Mouse (Mus musculus) spleen, postnatal 4 days (tissue): Measurements from ENCODE around the gene Hjurp.

Source experiments
- DNase-seq, 2 experiments: peaks; one replicate each; pipeline ENCODE4 v3.0.0; 2022; ENCODE audit warnings: low spot score in 2 of 2

Hjurp gene

GRCm38 (mm10) chr1:88298686-88299528 lies 21.5 kb upstream of the Hjurp start:
- DNase-seq: peak in 1 of 2 experiments; percentile 61

DNA sequence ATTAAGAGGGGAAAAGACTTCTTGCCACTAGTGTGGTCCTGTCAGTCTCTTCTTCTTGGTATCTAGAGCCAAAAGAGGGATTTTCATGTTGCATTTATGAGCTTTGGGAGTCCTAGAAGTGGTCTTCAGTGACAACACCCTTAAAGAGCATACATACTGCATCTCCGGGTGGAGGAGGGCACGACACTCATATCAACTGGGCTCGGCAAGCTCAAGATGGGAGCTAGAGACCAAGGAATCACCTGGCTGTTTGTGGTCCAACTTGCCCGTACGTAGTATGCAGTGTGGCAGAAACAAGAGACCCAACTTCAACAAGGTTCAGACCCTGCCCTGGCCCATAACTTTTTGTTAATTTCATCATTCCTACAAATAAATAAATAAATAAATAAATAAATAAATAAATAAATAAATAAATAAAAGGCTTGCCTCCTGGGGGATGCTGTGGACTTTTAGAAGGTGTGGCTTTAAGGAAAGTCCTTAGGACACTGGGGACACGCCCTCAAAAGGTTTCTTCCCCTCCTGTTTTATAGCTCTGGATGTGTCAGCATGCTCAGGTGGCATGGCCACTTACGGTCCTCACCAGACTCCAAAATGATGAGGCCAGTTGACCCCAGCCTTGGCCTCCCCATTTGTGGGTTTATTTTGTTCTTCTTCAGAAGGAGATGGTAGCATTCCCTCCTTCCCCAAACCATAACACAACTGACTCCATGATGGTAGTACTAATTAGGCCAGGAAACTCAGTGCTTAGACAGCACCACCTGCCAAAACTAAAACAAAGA lies 20.2 kb upstream of the Hjurp start:
- peak in 1 of 2 experiments; percentile 68 for DNase-seq

DNA sequence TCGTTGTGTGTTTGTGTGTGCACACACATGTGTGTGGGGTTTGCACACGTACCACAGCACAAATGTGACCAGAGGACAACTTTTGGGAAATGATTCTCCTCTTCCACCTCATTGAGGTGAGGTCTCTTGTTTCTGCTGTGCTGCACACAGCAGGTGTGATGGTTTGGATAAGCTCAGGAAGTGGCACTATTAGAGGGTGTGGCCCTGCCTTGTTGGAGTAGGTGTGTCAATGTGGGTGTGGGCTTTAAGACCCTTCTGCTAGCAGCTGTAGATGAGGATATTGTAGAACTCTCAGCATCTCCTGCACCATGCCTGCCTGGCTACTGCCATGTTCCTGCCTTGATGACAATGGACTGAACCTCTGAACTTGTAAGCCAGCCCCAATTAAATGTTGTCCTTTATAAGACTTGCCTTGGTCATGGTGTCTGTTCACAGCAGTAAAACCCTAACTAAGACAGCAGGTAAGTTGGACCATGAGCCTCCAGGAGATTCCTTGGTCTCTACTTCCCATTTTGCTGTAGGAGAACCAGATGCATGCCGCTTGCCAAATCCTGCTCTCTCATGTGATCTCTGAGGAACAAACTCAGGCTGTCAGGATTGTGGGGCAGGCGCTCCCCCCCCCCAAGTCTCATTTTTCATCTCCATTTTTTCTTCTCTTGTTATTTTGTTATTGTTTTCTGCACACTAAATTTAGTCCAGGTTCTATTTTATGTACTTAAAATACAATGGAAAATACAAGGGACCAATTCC lies 18.9 kb upstream of the Hjurp start:
- peak in 1 of 2 experiments; percentile 66 for DNase-seq

DNA sequence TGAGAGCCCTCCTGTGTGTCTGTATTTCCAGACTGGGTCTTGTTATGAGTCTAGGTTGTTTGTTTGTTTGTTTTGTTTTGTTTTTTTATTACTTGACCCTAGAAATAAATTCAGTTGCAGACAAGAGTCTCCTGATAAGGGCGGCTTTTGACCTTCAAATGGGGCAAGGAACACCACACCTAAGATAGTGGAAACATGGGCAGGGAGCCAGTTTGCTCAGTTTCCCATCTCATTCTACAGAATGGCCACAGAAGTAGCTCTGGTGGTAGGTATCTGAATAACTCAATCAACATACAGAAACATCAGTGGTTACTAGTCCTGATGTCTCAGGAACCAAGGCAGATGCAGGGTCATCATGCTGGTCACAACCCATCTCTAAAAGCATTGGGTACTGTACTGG lies 17.2 kb upstream of the Hjurp start:
- DNase-seq: no peak

- peak in 1 of 2 experiments; percentile 63 for DNase-seq
Observed at GRCm38 (mm10) chr1:88292057-88292456, 14.6 kb upstream of the Hjurp start.

- DNase-seq: peak in 1 of 2 experiments; percentile 68
Observed at GRCm38 (mm10) chr1:88291409-88292005, 14.1 kb upstream of the Hjurp start.

DNA sequence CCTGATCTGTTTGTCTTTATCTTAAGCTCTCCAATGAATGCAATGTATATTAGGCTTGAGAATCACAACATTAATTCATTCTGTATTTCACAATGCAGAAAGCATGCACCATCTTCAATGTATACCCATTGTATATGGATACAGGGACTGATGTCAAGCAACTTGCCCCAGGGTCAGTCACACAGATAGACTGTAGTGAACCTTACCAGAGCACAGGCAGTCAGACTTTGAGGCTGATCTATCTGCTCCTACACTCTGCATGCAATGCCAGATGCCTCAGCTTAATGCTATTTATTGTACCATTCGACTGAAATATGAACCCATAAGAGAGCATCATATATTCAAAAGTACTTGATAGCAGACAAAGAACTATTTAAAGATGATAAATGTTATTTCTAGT lies 13.1 kb upstream of the Hjurp start:
- peak in 1 of 2 experiments; percentile 65 for DNase-seq

DNA sequence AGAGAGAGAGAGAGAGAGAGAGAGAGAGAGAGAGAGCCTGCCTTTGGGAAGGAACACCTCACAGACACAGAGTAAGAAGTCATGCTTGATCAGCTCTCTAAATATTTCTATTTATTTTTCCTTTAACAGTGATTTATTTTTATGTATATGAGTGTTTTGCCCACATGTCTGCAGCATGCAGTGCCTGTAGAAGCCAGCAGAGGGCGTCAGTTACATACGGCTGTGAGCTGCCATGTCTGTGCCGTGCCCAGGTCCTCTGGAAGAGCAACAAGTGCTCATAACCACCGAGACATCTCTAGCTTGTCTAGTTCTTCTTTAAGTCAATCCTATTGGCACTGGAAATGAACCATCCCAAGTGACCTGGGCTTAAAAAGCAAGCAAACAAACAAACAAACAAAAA lies 12.5 kb upstream of the Hjurp start:
- DNase-seq: peak in 1 of 2 experiments; percentile 88

- DNase-seq: no peak
Observed at GRCm38 (mm10) chr1:88289152-88289551, 11.7 kb upstream of the Hjurp start.

GRCm38 (mm10) chr1:88288789-88289127 lies 11.3 kb upstream of the Hjurp start:
- DNase-seq: peak in 1 of 2 experiments; percentile 59

DNA sequence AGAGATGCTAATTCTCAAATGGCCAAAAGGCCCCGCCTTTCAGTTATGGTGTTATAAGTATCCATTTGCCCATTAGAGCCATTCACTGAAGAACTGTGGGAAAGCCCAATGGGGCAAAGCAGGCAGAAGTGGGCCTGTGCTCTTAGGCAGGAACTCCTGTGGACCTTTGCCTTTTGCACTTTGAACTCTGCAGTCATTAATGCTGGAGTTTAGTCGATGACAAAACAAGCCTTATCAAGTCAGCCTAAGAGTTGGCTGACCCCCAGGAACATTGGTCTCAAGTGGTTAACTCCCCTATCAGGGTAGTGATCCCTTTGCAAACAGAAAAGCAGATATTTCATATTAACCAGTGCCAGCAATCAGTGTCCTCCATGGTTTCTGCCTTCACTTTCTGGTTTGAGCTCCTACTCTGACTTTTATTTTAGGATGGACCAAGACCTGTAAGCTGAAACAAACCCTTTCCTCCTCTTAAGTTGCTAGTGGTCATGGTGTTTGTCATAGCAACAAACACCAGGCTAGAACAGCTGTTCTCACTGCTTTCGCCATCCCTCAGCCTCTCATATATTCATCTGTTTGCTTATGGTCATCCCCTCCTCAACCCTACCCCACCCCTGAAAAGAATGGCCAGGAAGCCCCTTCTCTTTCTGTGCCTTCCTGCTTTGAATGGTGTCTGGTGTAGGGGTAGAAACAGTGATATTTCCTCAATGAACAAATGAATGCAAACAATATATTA lies 10.8 kb upstream of the Hjurp start:
- peak in 1 of 2 experiments; percentile 67 for DNase-seq

GRCm38 (mm10) chr1:88287697-88287980 lies 10.2 kb upstream of the Hjurp start:
- DNase-seq: peak; percentile 68 to 90

GRCm38 (mm10) chr1:88286887-88287696 lies 9.7 kb upstream of the Hjurp start:
- DNase-seq: peak in 1 of 2 experiments; percentile 75

DNA sequence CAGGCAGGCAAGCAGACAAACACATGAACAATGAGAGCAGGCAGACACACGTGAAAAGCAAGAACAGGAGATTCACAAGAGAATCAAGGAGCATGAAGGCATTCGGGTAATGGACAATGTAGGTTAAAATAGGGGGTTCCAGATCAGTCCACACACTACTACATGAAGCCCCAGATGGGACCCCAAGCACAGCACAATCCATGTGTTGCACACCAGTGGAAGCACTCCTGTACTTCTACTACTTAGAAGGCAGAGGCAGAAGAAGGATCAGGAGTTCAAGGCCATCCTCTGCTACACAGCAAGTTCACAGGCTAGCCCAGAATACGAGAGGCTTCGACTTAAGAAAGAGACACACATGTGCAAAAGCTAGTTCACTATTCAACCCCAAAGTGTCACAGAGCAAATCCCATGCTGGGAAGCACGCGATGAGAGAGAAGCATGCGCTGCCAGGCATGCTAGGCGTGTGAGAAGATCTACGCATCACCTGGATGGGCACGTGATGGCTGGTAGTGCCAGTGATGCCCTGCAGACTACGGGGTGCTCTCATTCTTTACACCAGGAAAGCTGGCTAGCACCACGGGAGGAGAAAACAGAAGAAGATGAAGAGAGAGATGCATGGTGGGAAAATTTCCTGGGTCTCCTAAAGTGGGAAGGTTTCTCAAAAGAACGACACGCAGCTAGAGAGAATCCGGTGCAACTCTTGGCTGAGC lies 8.9 kb upstream of the Hjurp start:
- peak in 1 of 2 experiments; percentile 79 for DNase-seq

DNA sequence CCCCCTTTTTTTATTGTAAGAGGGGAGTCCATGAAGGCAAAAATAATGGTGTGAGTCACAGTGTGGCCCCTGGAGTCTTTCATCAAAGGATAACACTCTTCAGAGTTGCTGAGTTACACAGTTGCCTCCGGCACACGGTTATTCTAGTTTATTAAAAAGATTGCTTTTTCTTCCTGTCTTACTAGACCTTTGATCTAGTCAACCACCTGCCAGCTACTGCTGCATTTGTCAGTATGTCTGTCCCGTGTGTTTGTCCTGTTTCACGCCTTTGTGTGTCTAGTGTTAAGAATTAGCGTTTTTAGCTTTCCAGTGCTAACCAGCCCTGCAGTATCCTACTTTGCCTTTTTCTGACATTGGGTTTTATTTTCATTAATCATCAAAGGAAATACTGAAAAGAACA lies 8.2 kb upstream of the Hjurp start:
- peak in 1 of 2 experiments; percentile 60 for DNase-seq

DNA sequence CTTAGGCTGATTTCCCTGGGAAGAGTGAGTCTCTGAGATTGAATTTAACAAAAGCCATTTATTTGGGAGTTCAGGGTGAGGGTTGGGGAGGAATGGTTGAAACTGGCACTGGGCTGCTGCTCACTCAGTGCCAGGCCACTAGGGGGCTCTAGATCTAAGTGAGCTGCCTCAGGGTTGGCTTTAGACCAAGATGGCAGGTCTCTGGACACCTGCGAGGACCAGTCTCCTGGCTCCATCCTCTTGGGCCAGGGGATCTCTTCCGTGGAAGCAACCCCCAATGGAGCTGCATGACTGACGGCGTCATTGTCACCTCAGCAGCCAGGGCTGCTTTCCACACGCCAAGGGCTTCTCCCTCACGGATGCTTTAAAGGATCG lies 7.5 kb upstream of the Hjurp start:
- peak in 1 of 2 experiments; percentile 83 for DNase-seq

DNA sequence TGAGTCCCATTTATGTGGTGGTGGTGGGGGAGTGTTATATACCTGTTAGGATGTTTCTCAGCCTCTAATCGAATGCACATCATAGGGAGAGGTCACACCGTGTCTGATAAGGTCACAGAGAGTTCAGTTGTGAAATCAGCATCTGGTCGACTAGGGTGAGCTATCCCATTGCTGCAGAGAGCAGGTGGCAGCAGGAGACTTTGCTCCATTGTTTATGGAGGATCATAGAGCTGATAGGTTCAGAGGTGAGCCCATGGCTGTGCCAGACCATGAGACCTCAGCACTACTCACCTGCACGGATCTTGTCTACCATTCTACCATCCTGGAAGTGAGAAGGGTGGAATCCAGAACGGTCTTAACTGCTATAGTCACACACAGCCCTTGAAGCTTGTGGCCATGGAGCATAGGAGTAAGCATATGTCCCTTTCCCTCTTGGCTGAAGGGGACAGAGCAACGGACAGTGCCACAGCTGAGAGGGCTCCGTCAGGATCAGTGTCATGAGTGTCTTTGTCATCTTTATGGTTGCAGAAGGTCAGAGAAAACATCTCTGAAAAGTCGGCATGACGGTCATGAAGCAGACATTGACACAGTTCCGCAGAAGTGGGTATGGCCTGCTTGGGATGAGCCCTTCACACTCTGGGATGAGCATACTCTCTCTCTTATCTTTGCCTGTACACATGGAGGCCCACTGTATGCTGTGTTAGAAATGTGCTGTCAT lies 7.0 kb upstream of the Hjurp start:
- peak in 1 of 2 experiments; percentile 70 for DNase-seq

DNA sequence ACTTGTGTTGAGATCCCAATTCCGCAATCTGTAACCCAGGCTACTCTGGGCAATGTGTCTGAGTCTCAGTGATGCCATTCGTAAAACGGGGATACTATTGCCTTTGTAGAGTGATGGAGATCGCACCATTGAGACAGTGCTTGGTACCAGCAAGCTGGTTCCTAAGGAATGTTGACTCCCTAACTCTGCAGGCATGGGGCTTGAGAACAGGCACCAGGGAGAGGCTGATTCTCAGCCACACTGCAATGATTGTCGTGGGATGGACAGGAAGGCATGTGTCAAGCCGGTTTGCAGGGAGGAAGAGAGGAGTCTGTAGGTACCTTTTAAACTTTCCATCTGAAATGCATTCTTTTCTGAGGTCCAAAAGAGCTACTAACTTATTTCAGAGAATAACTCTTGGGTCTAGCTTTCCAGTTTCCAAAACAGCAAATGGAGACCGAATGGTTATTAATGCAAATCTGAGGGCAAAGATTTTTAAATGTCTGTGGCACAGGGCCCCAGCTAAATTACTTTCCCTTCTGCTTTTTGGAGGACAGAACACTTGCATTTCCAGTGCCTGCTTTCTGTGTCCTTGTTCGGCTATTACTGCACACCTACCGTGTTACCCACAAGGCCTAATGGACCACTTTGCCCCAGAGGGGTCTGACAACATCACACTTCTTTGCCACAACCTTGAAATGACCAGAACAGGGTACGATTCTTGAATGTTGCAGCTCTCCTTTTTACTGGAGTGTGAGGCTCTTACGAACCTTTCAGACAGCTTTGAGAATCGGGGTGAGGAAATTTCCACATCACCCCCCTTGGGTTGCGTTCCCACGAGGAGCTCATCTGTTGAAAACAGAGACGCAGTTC lies 6.2 kb upstream of the Hjurp start:
- DNase-seq: peak in 1 of 2 experiments; percentile 77
